Mouse (Mus musculus): ENCODE measurements around the gene Mst1.

DNA sequence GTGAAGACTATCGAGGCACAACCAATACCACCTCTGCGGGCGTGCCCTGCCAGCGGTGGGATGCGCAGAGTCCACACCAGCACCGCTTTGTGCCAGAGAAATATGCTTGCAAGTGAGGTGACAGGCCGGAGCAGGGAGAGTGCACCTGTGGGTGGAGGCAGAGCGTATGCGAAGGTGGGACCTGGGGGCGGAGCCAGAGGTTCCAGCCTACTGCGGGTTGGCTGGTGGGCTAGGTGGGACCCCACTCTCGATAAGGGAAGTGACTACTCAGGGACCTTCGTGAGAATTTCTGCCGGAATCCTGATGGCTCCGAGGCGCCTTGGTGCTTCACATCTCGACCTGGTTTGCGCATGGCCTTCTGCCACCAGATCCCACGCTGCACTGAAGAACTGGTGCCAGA is 2.3 kb downstream of the Mst1 start:
- TF ChIP-seq CTCF (IDR thresholded peaks at IDR 0.05; ENCODE audit: borderline replicate concordance, extremely low read depth, insufficient read depth, insufficient read length) (no peak), POLR2A (IDR thresholded peaks at IDR 0.05; ENCODE audit: borderline replicate concordance, extremely low read depth, insufficient read depth, insufficient read length, poor library complexity, severe bottlenecking) (no peak)

All from brain, embryonic 14.5 days (tissue).